Mouse (Mus musculus) neural tube, embryonic 11.5 days (tissue): ENCODE results near the gene Tpm4. TPM values are rescaled to one million over a fixed set of nuclear protein-coding genes. Genes with fewer than 3 reads are reported as not detected.
A peak's percentile ranks its signal among the peaks of the same experiment; 100 is the strongest.
"Not testable (repeated sequence)": the region's sequence is repeated elsewhere in the genome, so short reads cannot be mapped to it uniquely, and the experiment has no call there.

Experiments
- ATAC-seq: fragments of 200-750 bp; cut with Nextera tagmentation; 2 replicates; pipeline ENCODE4 v1.8.0; 2017; ENCODE audit warnings: moderate number of reproducible peaks, mild to moderate bottlenecking, moderate TSS enrichment, moderate library complexity; ENCODE audit not compliant: insufficient read depth, low FRiP score, low TSS enrichment
- DNase-seq: peaks from one replicate; pipeline ENCODE4 v3.0.0-alpha.2; 2015; ENCODE audit warnings: low spot score
- H3K27ac ChIP-seq: fragments of 300-500 bp; sonication (generic); 2 replicates; pipeline ENCODE4 v1.5.1; 2014; ENCODE audit warnings: low read depth, mild to moderate bottlenecking, low read length
- H3K27me3 ChIP-seq: fragments of 300-500 bp; sonication (generic); 2 replicates; pipeline ENCODE4 v1.6.1; 2014; ENCODE audit warnings: mild to moderate bottlenecking, low read length, mixed read lengths; ENCODE audit not compliant: control insufficient read depth, insufficient read depth
- H3K36me3 ChIP-seq: fragments of 300-500 bp; sonication (generic); 2 replicates; pipeline ENCODE4 v1.6.1; 2014; ENCODE audit warnings: mild to moderate bottlenecking, low read length, moderate library complexity, mixed read lengths; ENCODE audit not compliant: control insufficient read depth, insufficient read depth
- H3K4me1 ChIP-seq: fragments of 300-500 bp; sonication (generic); 2 replicates; pipeline ENCODE4 v1.6.1; 2014; ENCODE audit warnings: low read length, mixed read lengths; ENCODE audit not compliant: control insufficient read depth, insufficient read depth
- H3K4me2 ChIP-seq: fragments of 300-500 bp; sonication (generic); 2 replicates; pipeline ENCODE4 v1.6.1; 2014; ENCODE audit warnings: low read depth, mild to moderate bottlenecking, moderate library complexity
- H3K4me3 ChIP-seq: fragments of 300-500 bp; sonication (generic); 2 replicates; pipeline ENCODE4 v1.5.1; 2014; ENCODE audit warnings: low read depth, low read length
- H3K9ac ChIP-seq: fragments of 300-500 bp; sonication (generic); 2 replicates; pipeline ENCODE4 v1.6.1; 2014; ENCODE audit warnings: mild to moderate bottlenecking, low read length
- H3K9me3 ChIP-seq: fragments of 300-500 bp; sonication (generic); 2 replicates; pipeline ENCODE4 v1.6.1; 2016; ENCODE audit warnings: low read length; ENCODE audit not compliant: control insufficient read depth
- WGBS: fragments of 180-500 bp; shearing (Covaris S2); extraction: QIAGEN DNeasy Blood & Tissue Kit; methylation state at CpG from one replicate; pipeline ENCODE4 v1.1.7; 2014; 5-methylcytosine and 5-hydroxymethylcytosine counted together
- polyA plus RNA-seq: library from polyadenylated mRNA; unstranded; fragments of >200 nt; fragmentation: Nextera tagmentation; extraction: Ambion mirVana; gene quantifications from 2 replicates; pipeline ENCODE4 v1.2.1, GENCODE M21; 2014

Tpm4 gene
- 554 and 563 TPM in 2 replicates for polyA plus RNA-seq

GRCm38 (mm10) chr8:72134756-72135445 is at the start of gene Tpm4:
Gene Tpm4, plus strand, starts transcription at chr8:72134975.
- WGBS: under 1% methylated on average over 44 of the region's 49 CpGs

GRCm38 (mm10) chr8:72087611-72088010 is 47.2 kb upstream of the Tpm4 start:
- ATAC-seq, DNase-seq: not testable (repeated sequence)

More at GRCm38 (mm10) chr8:72134756-72135445, at the start of gene Tpm4:
- Histone ChIP-seq H3K4me3 (peak within 1 kb of the TSS; percentile 83), H3K27ac (peak within 1 kb of the TSS; percentile 96), H3K9me3 (no peaks in the 10 kb centered on the region), H3K4me1 (0 out of 2 replicates have a peak, but pooled peaks cover 4% of the 10 kb centered on the region), H3K27me3 (no peaks in the 10 kb centered on the region), H3K4me2 (peak within 1 kb of the TSS; percentile 94), H3K9ac (peak within 1 kb of the TSS; percentile 91), H3K36me3 (no peaks in the 10 kb centered on the region; the same call in 1 of the 2 replicates)
- peak; percentile 87 for DNase-seq
- ATAC-seq: peak; percentile 90

GRCm38 (mm10) chr8:72096721-72097120 is 38.1 kb upstream of the Tpm4 start:
- not testable (repeated sequence) for H3K27ac ChIP-seq, H3K36me3 ChIP-seq, H3K9me3 ChIP-seq, H3K9ac ChIP-seq, H3K4me1 ChIP-seq, H3K27me3 ChIP-seq, ATAC-seq, DNase-seq, H3K4me3 ChIP-seq, H3K4me2 ChIP-seq

More at GRCm38 (mm10) chr8:72087611-72088010, 47.2 kb upstream of the Tpm4 start:
- H3K4me1 ChIP-seq, H3K27me3 ChIP-seq, H3K9me3 ChIP-seq, H3K4me3 ChIP-seq, H3K9ac ChIP-seq, H3K27ac ChIP-seq, H3K36me3 ChIP-seq, H3K4me2 ChIP-seq: not testable (repeated sequence)
- 85% methylated on average over 3 of the region's 3 CpGs for WGBS

GRCm38 (mm10) chr8:72099377-72100103 is 35.2 kb upstream of the Tpm4 start:
- not testable (repeated sequence) for H3K36me3 ChIP-seq, H3K9ac ChIP-seq, DNase-seq, H3K4me1 ChIP-seq, H3K4me2 ChIP-seq, H3K4me3 ChIP-seq, H3K27me3 ChIP-seq, H3K9me3 ChIP-seq, ATAC-seq, H3K27ac ChIP-seq
- WGBS: 60% methylated on average over 6 of the region's 7 CpGs

GRCm38 (mm10) chr8:72105165-72105564 is 29.6 kb upstream of the Tpm4 start:
- ATAC-seq (no peak), DNase-seq (no peak)
- Histone ChIP-seq H3K4me3 (no peak overlapping the region), H3K27me3 (no peaks in the 10 kb centered on the region), H3K36me3 (no peaks in the 10 kb centered on the region), H3K4me2 (no peak overlapping the region), H3K9ac (no peak overlapping the region), H3K27ac (no peak overlapping the region), H3K9me3 (no peaks in the 10 kb centered on the region), H3K4me1 (no peaks in the 10 kb centered on the region)
- WGBS: 23% methylated on average over 4 of the region's 4 CpGs

- Histone ChIP-seq H3K27ac (no peak within 1 kb of the TSS), H3K9ac (no peak within 1 kb of the TSS), H3K27me3 (no peaks in the 10 kb centered on the region), H3K36me3 (no peaks in the 10 kb centered on the region), H3K9me3 (no peaks in the 10 kb centered on the region), H3K4me2 (no peak within 1 kb of the TSS), H3K4me3 (no peak within 1 kb of the TSS), H3K4me1 (no peaks in the 10 kb centered on the region)
- 97% methylated on average over 3 of the region's 3 CpGs for WGBS
- DNase-seq (no peak), ATAC-seq (no peak)
These were observed 28.0 kb upstream of the Tpm4 start, which contains the start of gene Olfr374 for GRCm38 (mm10) chr8:72106740-72107139. Gene Olfr374, plus strand, starts transcription at chr8:72107040.

GRCm38 (mm10) chr8:72110876-72111275 is 23.9 kb upstream of the Tpm4 start:
- Histone ChIP-seq H3K27ac (no peak overlapping the region), H3K27me3 (no peaks in the 10 kb centered on the region), H3K9me3 (no peaks in the 10 kb centered on the region), H3K36me3 (no peaks in the 10 kb centered on the region), H3K4me3 (no peak overlapping the region), H3K9ac (no peak overlapping the region), H3K4me2 (no peak overlapping the region), H3K4me1 (no peaks in the 10 kb centered on the region)
- 78% methylated on average over 6 of the region's 6 CpGs for WGBS
- ATAC-seq (no peak), DNase-seq (no peak)

GRCm38 (mm10) chr8:72112486-72112885 is 22.3 kb upstream of the Tpm4 start:
- Histone ChIP-seq H3K4me3 (no peak overlapping the region), H3K27me3 (no peaks in the 10 kb centered on the region), H3K9ac (no peak overlapping the region), H3K27ac (no peak overlapping the region), H3K36me3 (no peaks in the 10 kb centered on the region), H3K4me2 (no peak overlapping the region), H3K4me1 (no peaks in the 10 kb centered on the region), H3K9me3 (no peaks in the 10 kb centered on the region)
- DNase-seq (no peak), ATAC-seq (no peak)
- WGBS: 67% methylated on average over 3 of the region's 3 CpGs
